ENCODE assay signal across 7 mouse cellular contexts in the genomic region with DNA sequence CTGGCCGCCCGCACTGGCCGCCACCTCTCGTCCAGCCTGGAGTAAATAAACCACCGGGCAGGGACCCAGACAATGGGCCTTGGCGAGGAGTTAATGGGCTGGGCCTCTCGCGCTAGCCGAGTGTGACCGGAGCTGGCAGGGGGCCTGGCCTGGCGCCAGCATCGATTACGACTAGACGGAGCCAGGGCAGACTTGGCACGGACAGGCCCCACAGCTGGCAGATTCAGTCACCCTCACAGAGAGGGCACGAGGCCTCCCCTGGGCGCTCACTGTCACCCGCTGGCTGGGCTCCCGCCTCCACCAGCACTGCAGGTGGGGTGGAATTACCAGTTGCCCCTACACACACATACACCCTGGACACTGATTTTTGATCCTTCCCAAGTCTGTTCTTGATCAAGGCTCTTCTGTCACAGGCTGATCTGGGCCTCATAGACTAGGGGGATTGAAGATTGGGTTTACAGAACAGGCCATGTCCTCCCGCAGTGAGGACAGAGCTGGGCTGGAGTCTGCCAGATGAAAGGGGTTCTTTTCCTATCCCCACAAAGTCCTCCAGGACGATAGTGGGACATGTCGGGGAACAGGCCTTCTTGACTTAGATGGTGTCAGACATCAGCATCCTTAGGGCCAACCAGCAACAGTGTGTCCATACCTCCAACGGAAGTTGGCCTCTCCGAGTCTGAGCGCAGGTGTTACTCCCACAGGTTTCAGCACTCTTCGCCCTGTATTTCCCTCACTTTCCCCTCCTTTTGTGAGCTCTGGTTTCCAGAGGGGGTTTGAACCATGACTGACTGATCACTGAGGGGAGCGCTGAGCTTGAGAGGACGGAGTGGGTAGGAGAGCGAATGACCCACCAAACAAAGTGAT. TPM values are rescaled to one million over a fixed set of nuclear protein-coding genes. Genes with fewer than 3 reads are reported as not detected.
A peak's percentile ranks its signal among the peaks of the same experiment; 100 is the strongest.
DNase-seq lines count a peak whose midpoint lies in the region; ATAC-seq and TF ChIP-seq lines count a peak whose summit lies in the region.

No protein-coding gene starts in this region.

- no peak overlapping the region for H3K9ac ChIP-seq in forebrain, embryonic 15.5 days (replicated peaks)
- peak overlapping the region; percentile 67 for H3K9ac ChIP-seq in heart, embryonic 16.5 days (ENCODE audit: low read length)
- peak overlapping the region; percentile 34; the same call in 1 of the 2 replicates for H3K9ac ChIP-seq in limb, embryonic 14.5 days (ENCODE audit: low read depth, low read length, severe bottlenecking)
- H3K9ac ChIP-seq in neural tube, embryonic 13.5 days: 0 out of 2 replicates have a peak overlapping the region, but pooled peaks have one; percentile 38

- no peak overlapping the region for H3K4me3 ChIP-seq in forebrain, embryonic 15.5 days
- H3K4me3 ChIP-seq in heart, embryonic 16.5 days (ENCODE audit: low read length): no peak overlapping the region
- H3K4me3 ChIP-seq in limb, embryonic 14.5 days (replicated peaks; ENCODE audit: low read length): no peak overlapping the region
- H3K4me3 ChIP-seq in neural tube, embryonic 13.5 days: no peak overlapping the region

- WGBS in forebrain, embryonic 15.5 days: 30% methylated on average over 29 of the region's 29 CpGs
- WGBS in heart, embryonic 16.5 days: 41% methylated on average over 29 of the region's 29 CpGs
- 51% methylated on average over 18 of the region's 29 CpGs for WGBS in limb, embryonic 14.5 days
- 32% methylated on average over 29 of the region's 29 CpGs for WGBS in neural tube, embryonic 13.5 days

- no peaks in the 10 kb centered on the region; the same call in 1 of the 2 replicates for H3K27me3 ChIP-seq in forebrain, embryonic 15.5 days
- no peaks in the 10 kb centered on the region for H3K27me3 ChIP-seq in heart, embryonic 16.5 days (ENCODE audit: control insufficient read depth, insufficient read depth, low read length)
- H3K27me3 ChIP-seq in limb, embryonic 14.5 days (ENCODE audit: control insufficient read depth, insufficient read depth, low read length): no peaks in the 10 kb centered on the region
- H3K27me3 ChIP-seq in neural tube, embryonic 13.5 days: peaks cover 11% of the 10 kb centered on the region

- H3K4me1 ChIP-seq in forebrain, embryonic 15.5 days: peaks cover 12% of the 10 kb centered on the region
- H3K4me1 ChIP-seq in heart, embryonic 16.5 days (ENCODE audit: control insufficient read depth, insufficient read depth, low read length): peaks cover 11% of the 10 kb centered on the region
- peaks cover 27% of the 10 kb centered on the region for H3K4me1 ChIP-seq in limb, embryonic 14.5 days (ENCODE audit: control insufficient read depth, insufficient read depth, low read length)
- H3K4me1 ChIP-seq in neural tube, embryonic 13.5 days (replicated peaks): peaks cover 33% of the 10 kb centered on the region

- H3K36me3 ChIP-seq in forebrain, embryonic 15.5 days: no peaks in the 10 kb centered on the region
- no peaks in the 10 kb centered on the region for H3K36me3 ChIP-seq in heart, embryonic 16.5 days (ENCODE audit: control insufficient read depth, insufficient read depth)
- H3K36me3 ChIP-seq in limb, embryonic 14.5 days (ENCODE audit: control insufficient read depth, insufficient read depth, low read length): no peaks in the 10 kb centered on the region
- H3K36me3 ChIP-seq in neural tube, embryonic 13.5 days: no peaks in the 10 kb centered on the region

- DNase-seq in cerebellum, adult 18-20 months: peak; percentile 62 to 68
- DNase-seq in kidney, postnatal 14 days: peak; percentile 98
- peak; percentile 80 for DNase-seq in limb, embryonic 14.5 days (ENCODE audit: low spot score)
- DNase-seq in urinary bladder, postnatal 14 days (ENCODE audit: low spot score): peak; percentile 88

- TF ChIP-seq POLR2A in limb, embryonic 14.5 days (IDR thresholded peaks at IDR 0.05; ENCODE audit: borderline replicate concordance, extremely low read depth, insufficient read depth, insufficient read length): no peak

- peak overlapping the region; percentile 58 for H3K27ac ChIP-seq in forebrain, embryonic 15.5 days (replicated peaks)
- H3K27ac ChIP-seq in heart, embryonic 16.5 days (ENCODE audit: low read length): peak overlapping the region; percentile 81
- H3K27ac ChIP-seq in limb, embryonic 14.5 days (replicated peaks; ENCODE audit: low read depth, low read length): peak overlapping the region; percentile 61; the same call in 1 of the 2 replicates
- H3K27ac ChIP-seq in neural tube, embryonic 13.5 days (replicated peaks): peak overlapping the region; percentile 82

- H3K4me2 ChIP-seq in forebrain, embryonic 15.5 days (replicated peaks): no peak overlapping the region; the same call in 1 of the 2 replicates
- H3K4me2 ChIP-seq in heart, embryonic 16.5 days (ENCODE audit: low read depth, low read length): peak overlapping the region; percentile 34
- H3K4me2 ChIP-seq in limb, embryonic 14.5 days (replicated peaks; ENCODE audit: low read depth, low read length, severe bottlenecking): peak overlapping the region; percentile 6; the same call in 1 of the 2 replicates
- H3K4me2 ChIP-seq in neural tube, embryonic 13.5 days: peak overlapping the region; percentile 21

- peak; percentile 91 for ATAC-seq in forebrain, embryonic 15.5 days (replicated peaks)
- ATAC-seq in heart, embryonic 16.5 days (replicated peaks; ENCODE audit: extremely low read depth, insufficient read depth, low FRiP score): peak; percentile 91
- ATAC-seq in limb, embryonic 14.5 days (ENCODE audit: low FRiP score, low read depth): peak; percentile 86
- ATAC-seq in neural tube, embryonic 13.5 days (ENCODE audit: low read depth): peak; percentile 94

- H3K9me3 ChIP-seq in forebrain, embryonic 15.5 days: no peaks in the 10 kb centered on the region
- no peaks in the 10 kb centered on the region for H3K9me3 ChIP-seq in heart, embryonic 16.5 days (replicated peaks; ENCODE audit: control insufficient read depth, low read length)
- H3K9me3 ChIP-seq in limb, embryonic 14.5 days (ENCODE audit: control insufficient read depth, low read length): no peaks in the 10 kb centered on the region
- H3K9me3 ChIP-seq in neural tube, embryonic 13.5 days: no peaks in the 10 kb centered on the region

RNA-seq across cellular contexts. Expression of a gene that starts 31.2 kb away (rescaled TPM):
- polyA plus RNA-seq in forebrain, embryonic 15.5 days (2015; fragmentation: Nextera tagmentation; extraction: Ambion mirVana): 332 and 333 TPM in 2 replicates
- 197 and 220 TPM in 2 replicates for polyA plus RNA-seq in heart, embryonic 16.5 days (2015; fragmentation: Nextera tagmentation; extraction: Ambion mirVana)
- 127 and 165 TPM in 2 replicates for polyA plus RNA-seq in limb, embryonic 14.5 days (2012; rRNA removed)
- polyA plus RNA-seq in limb, embryonic 14.5 days (2014; fragmentation: Nextera tagmentation; extraction: Ambion mirVana): 229 and 238 TPM in 2 replicates
- polyA plus RNA-seq in neural tube, embryonic 13.5 days (2015; fragmentation: Nextera tagmentation; extraction: Ambion mirVana): 367 and 393 TPM in 2 replicates

RNA-seq across cellular contexts. Expression of a gene that starts 38.8 kb away (rescaled TPM):
- 1.3 and 1.8 TPM in 2 replicates for polyA plus RNA-seq in forebrain, embryonic 15.5 days (2015; fragmentation: Nextera tagmentation; extraction: Ambion mirVana)
- 1.4 and 1.8 TPM in 2 replicates for polyA plus RNA-seq in heart, embryonic 16.5 days (2015; fragmentation: Nextera tagmentation; extraction: Ambion mirVana)
- polyA plus RNA-seq in limb, embryonic 14.5 days (2012; rRNA removed): 28.4 and 29.2 TPM in 2 replicates
- polyA plus RNA-seq in limb, embryonic 14.5 days (2014; fragmentation: Nextera tagmentation; extraction: Ambion mirVana): 5.1 and 6.2 TPM in 2 replicates
- polyA plus RNA-seq in neural tube, embryonic 13.5 days (2015; fragmentation: Nextera tagmentation; extraction: Ambion mirVana): 3.3 and 4.6 TPM in 2 replicates
